Mouse (Mus musculus) mesoderm, embryonic 11.5 days (tissue): ENCODE measurements at regions not wholly inside any gene's neighbourhood (a gene's known extent, or its start where the extent isn't known, plus 50 kb on each side); places are given as distances from the start of the nearest gene placed in this dataset.

ENCODE experiments used
- DNase-seq: peaks from one replicate; pipeline ENCODE4 v3.0.0-alpha.2; 2012; ENCODE audit warnings: low read depth, low spot score

DNA sequence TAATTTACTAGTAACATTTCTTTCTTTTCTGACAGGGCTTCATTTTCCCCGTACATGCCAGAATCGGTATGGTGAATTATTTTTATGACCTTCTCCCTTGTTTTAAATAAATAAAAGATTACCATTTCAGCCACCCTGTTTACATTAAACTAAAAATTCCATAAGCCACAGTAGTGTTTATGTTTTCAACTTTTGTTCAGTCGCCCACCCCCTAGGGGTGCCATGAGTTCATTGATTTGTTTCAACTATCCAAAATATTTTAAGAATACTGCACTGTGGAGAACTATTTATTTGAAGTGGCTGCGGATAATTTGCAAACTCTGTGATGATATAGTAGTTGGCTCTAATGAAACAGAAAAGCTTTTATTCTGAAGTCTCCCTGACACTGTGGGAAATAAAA, 132.9 kb downstream of the Tfec start:
- peak; percentile 7 for DNase-seq

DNA sequence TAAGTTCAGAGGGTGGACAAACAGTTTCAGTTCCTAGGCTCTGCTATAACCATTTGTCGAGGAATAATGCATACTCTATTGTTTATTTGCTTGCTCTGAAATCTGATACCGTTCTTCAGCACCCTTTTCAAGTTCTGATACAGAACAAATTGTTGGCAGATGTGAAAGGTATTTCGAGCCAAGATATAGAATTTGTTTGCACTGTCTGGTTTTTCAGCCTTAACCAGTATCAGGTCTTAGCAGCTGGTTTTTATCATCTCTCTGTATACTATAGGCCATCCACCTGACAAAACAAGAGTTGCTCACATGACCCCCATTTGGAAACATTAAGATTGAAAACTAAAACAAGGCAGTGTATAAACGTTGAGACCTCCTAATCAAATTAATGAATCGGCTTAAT, 133.5 kb downstream of the Tfec start:
- DNase-seq: peak; percentile 20

DNA sequence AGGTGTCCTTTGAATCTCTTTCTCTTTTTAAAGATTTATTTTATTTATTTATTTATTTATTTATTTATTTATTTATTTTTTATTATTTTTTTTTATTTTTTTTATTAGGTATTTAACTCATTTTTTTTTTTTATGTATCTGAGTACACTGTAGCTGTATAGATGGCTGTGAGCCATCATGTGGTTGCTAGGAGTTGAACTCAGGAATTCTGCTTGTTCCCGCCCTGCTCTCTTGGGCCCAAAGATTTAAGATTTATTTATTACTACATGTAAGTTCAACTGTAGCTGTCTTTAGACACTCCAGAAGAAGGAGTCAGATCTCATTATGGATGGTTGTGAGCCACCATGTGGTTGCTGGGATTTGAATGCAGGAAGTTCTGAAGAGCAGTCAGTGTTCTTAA, 143.2 kb downstream of the Tfec start:
- peak; percentile 10 for DNase-seq

DNA sequence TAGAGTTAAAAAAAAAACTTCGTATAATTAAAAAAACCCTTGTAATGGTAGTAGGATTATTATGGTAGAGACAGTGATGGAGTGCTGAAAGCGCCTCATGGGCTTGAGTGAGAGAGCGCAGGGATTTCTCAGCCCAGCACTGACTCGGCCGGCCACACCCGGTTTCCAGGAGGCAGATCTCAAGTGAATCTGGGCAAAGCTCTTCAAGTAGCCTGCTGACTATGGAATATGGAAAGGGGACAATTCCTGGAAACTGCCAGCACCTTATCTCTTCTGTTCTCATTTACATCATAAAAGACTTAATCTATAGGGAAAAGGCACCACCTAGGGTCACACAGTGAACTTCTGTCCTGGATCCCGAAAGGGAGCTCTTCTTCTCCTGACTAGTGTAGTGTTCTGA, 165.1 kb downstream of the Tfec start:
- no peak for DNase-seq

DNA sequence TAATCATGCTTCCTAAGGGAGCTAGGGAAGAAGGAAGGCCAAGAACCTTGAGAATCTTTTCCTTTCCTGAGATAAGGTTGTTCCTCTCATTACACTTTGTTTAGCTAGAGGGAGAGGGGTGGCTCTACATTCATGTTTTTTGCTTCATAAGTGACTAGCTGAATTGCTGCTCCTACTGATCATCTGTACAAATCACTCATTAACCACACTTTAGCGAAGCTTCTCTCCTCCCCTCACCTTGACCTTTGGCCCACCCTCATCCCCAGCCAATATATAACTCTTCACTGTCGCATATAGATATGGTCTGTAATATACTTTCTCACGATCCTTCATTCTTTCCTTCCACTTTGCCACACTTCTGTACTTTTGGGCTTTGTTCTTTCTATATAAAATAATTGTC, 166.1 kb downstream of the Tfec start:
- DNase-seq: no peak

DNA sequence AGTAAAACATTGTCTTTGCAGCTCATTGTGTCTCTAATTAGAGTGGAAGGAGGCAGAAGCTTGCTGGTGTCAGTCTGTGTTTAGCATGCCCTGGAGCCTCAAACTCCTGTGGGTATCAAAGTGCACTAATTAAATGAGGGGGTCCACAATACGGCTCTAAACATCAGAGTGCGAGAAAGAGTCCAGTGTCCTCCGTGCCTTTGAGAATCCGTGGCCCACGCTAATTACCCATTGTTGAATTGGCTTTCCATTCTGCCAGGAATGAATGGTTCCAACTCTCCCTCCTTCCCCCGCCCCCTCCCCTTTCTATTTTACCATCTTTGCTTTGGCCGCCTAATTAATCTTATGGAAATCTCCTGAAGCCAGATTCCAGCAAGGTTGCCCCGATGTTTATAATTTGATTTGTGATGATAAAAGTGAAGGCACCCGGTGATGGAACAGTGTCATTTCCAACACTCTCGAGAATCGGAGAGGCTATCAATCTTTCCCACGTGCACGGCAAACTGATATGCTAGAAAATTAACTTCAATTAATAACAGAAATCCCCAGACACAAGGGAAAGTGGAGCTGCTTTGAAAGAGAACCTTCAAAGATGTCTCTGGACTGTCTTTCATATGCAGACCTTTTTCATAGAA, 170.9 kb downstream of the Tfec start:
- DNase-seq: peak; percentile 39

DNA sequence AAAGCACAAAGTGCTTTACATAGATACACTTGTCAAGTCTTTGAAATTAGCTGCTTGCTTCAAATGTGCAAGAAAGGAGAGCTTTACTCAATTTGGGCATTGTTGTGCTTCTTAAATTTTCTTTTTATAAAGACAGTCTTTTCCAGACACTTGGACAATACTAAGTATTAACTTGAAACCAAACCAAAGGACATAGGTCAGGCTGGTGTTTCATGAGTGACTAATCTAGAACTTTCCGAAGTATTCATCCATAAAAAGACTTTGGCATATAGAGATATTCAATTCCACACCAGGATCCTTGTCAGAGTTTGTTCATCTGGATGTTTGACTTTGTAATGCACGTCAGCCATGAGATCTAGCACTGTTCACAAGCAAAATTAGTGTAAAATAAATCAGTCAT, 173.0 kb downstream of the Tfec start:
- no peak for DNase-seq

DNA sequence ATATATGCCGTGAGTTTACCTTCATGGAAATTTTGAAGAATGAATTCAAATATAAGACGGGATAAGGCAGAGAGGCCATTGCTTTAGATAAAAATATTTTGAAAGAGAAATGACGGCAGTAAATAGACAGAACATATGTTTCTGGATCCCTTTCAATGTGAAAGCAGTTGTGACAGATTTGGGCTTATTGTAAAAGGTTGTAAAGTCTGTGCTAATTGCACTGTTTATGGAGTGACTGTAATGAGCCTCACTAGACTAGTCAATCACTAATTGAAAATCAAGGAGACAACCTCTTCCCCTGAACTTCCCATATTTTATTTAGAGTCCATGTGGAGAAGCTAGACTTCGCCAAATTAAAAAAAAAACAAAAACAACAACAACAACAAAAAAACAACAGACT, 193.7 kb downstream of the Tfec start:
- no peak for DNase-seq

DNA sequence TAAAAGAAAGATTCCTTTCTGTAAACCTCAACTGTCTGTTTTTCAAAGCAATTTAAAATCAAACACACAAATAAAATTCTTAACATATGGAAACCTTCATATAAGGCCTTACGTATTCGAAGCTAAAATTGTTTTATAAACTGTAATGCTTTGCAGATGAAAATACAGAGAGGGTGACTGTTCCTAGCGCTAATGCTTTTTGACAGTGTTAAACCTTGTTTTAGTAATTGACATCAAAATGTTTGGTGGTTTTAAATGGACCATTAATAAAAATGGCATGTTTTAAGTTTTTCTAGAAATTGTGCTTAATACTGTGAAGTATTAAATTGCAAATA, 194.9 kb downstream of the Tfec start:
- no peak for DNase-seq

DNA sequence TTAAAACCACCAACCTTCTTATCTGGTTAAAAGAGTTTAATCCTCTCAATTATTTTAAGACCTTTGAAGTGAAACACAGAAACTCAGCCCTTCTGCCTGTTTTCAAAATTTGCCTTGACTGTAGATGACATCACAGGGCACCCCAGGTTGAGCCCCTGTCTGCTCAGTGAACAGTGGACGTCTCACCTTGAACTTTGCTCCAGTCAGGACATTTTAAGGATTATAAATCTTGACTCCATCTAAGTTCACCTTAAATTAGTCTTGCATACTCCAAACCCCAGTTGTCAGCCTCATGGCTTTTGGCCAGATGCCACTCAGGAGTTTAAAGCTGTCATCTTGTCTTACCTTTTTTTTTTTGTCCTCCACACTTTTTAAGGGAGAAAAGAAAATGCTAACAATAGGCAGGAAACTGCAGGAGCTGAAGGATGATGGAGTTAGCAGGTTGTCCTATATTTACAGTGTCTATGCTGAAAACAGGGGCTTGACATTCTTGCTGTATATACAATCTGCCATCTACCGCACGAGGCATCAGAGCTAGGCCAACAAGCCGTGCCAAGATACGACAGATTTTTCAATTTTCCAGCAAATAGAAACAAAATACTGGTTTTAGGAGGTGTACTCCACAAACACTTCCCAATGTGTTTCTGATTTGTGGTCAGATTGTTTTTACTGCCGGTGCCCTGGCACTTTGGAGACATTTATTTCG, 195.4 kb downstream of the Tfec start:
- peak; percentile 17 for DNase-seq

DNA sequence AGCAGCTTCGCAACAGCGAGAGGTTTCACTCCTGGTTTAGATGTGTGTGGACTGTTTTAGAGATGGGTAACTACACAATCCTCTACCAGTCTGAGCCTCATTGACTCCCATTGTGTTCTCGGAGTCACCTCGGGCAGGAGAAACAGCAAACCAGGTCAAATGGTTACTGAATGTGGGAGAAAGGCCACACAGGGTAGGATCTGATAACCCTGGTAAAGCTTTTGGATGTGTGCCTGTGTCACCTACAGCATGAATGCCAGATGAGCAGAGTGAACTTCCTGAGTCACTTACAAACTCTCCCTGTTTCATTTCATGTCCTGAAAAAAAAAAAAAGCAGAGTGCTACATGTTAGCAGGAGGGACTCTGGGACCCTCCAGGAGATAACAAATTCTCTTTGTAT, 201.0 kb downstream of the Tfec start:
- no peak for DNase-seq

DNA sequence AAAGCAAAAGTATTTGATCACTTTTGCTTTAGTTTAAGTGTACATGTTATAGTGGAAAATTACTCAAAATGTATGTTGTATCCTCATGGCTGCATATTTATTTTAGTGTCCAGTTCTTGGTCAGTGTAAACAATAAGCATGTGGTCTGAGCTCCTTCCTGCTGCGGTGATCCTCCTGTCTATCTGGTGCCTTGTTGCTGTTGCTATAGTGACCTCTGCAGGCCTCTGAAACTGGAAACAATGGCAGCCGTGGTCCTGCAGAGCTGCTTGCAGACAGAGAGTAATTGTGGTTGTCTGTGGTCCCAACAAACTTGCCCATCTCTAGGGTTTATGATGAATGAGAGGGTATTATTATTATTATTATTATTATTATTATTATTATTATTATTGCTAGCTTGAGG, 230.2 kb downstream of the Tfec start:
- peak; percentile 66 for DNase-seq

DNA sequence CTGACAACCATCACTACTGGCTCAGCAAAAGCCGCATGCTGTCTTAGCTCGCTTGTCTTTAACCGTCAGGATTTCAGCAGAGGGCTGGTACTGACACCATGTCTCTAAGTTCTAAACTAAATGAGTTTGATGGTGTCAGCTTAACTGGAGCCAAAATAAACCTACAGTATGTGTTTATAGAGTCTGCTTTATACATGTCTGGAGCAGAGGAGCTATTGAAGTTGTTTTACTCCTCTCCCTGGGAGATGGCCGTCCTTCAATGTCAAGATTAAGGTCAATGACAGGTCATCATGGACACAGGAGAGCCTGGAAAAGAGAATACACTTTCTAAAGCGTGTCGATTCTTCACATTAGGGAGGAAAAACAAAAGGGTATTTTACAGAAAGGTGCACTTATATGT, 231.0 kb downstream of the Tfec start:
- peak; percentile 64 for DNase-seq

DNA sequence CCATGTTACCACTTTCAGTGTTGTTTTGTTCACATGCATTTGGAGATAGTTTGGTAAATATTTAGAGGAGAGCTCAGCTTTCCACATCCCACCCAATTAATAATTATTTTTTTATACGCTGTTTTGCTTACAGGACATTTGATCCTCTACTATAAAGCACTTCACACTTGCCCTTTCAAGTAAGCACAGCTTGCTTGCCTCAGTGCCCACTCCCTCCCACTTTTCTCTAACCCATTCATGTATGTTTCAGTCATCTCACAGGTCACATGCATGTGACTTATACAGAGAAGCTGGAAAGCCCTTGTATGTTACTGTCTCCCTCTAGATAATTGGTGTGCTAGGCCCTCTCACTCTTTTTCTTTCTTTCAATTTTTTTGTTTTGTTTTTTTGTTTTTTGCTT, 252.0 kb downstream of the Tfec start:
- DNase-seq: no peak

DNA sequence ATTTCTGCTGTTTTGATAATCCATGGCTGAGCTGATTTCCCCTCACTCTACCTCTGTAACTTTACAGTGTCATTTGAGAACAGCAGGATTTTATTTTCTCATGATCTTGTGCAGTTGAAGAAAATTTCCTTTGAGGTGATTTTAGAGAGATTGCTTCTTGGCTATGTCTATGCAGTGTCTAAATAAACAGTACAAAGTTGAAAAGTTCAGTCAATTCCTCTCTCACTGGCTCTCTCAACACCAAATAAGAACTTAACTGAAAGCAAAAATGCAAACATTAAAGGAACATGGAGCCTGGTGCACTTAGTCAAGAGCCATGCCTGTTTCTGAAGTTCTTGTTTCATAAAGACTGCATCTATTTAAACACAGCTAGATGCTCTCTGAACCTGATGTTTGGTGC, 254.7 kb downstream of the Tfec start:
- no peak for DNase-seq

DNA sequence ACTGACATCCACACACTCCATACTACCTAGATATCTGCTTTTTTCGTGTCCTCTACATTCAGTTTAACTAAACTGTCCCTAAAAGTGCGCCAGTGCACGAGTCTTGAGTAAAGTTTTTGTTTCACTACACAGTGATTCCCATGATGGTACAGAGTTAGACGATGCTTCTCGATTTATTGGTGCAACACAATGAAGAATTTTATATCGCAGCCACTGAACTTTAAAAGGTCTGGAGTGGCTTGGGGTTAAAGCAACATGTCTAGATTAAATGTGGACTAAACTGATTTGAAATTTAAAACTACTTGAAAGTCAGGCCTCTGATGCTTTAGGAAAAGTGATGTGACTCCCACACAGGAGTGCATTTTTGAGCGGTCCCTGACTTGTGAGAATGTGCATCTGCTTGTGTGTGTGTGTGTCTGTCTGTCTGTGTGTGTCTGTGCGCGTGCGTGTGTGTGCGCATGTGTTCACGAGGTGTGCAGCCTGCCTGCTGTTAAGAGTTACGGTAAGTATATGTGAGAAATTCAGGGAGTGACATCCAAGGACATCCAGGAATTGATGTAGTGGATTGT, 261.4 kb downstream of the Tfec start:
- DNase-seq: no peak

DNA sequence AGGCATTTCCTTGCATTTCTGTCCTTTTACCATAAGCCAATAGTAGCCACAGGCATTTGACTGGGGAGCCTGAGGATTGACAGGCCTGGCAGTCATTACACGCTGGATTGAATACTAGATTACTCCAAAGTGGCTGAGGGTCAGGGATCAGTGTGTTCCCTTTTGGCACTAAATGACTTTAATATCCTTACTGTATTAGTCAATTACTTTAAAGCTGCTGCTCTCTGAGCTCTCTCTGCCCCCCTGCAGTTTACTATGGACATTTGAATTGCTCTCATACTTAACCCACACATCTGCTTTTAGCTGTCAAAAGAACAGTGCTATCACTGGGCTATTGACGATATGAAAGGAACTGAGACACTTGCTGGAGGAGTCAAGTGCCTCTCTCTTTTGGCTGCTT, 262.1 kb downstream of the Tfec start:
- DNase-seq: peak; percentile 43

DNA sequence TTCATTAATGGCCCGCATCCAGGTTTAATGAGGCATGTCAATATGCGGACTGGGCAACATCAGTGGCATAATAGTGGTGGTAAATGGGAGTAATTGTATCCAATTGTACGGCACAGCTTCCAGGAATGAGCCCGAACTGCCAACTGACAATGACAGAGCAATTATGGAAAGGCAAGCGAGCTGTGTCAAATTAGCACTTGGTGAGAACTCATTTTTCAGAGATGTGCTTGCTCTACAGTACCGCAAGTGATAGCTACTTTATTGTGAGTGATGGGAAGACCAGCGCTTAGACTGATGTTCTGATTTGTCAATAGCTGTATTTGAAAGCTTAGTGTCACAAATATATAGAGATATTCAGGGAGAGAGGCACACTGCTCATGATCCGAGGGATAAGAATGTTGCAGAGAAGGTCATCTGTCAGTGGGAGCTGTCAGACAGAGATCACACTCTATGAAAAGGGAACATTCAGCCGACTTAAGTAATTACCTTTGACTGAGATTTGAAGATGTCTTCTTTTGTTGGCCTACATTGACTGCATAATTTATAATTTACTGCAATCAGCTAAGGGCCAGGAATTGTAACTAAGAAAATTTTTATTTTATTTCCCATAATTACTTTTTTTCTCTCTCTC, 290.7 kb downstream of the Tfec start:
- peak; percentile 56 for DNase-seq

DNA sequence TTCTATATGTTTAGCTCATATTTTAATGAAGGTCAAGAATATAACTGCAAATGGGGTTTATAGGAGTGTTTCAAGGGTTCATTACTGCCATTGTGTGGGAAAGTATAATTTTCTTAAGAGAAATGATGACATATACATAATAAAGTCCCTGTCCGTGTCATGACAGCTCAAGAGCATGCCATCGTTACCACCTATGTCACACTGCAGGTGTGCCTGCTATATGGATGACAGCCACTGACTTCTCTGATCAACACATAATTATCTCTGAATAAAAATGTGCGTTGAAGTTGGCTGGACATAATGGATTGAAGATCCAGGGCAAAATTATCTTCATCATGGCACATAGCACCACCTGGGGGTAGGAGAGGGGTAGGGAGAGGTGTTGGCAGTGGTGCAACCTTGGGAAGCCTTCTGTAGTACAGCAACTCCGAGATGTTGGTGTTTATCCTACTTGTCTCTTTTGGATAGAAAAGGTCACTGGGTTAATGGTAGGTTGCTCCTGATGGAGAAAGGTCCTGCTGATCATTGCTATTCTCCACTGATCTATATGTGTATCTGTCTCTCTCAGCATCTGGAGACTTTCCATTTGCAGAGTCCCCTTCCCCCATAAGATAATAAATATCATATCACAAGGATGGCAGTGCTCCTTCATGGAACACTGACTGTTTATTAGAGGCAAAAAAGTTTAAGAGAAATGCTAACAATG, 291.4 kb downstream of the Tfec start:
- no peak for DNase-seq

DNA sequence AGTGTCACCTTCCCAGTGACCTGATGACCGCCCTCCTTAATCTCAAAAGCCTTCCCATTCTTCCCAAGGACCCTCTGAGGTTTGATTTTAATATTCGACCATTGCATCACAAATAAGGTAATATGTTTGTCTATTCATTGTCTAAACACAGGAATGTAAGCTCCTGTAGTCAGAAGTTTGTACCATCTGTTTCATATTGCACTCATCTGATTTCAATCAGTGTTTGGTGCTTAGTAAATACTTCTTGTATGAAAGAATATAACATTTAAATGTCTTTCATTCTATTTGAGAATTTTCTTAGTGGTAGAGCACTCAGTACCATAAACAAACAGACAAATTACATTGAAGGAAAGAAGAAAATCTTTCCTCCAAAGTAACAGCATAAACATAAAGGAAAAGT, 305.8 kb downstream of the Tfec start:
- no peak for DNase-seq

DNA sequence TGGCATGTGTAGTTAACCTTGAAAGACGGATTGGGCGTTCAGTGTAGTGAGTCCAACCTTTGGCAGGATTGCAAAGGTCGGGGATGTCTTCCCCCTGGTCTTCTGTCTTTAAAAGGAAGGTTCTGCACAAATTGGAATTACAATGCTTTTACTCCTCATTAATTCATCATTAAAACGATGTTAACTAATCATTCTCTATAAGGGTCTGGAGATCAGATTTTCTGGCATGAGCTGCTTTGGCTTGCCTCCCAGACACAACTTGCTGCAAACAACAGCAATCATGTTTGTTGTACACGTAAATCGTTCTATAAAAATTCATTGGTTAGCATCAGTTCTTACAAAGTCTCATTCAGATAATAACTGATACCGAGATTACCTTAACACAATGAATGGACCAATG, 315.9 kb downstream of the Tfec start:
- no peak for DNase-seq

DNA sequence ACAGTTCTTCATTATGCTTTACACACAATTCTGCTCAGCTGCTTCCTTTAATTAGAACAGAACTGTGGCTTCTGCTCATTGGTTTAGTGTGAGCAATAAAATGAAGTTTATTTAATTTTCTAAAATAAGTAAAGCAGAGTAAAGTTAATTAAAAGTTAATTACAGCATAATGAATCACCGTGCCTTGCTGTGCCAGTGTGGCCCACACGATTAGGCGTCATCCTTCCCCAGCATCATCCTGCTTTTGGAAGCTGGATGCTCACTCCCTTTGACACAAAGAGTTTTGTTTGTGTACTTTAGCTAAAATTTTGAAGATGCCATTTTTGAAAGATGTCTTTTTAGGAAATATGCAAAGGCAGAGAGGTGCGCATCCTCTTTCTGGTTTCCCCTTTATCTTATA, 316.4 kb downstream of the Tfec start:
- DNase-seq: no peak
